Mouse (Mus musculus) layer of hippocampus, postnatal 10 days (tissue): ENCODE measurements around the gene Soat2. TPM values are rescaled to one million over a fixed set of nuclear protein-coding genes. Genes with fewer than 3 reads are reported as not detected.
A peak's percentile ranks its signal among the peaks of the same experiment; 100 is the strongest.

Experiments used
- DNase-seq, 2 experiments: peaks; one replicate each; pipeline ENCODE4 v3.0.0; 2021; ENCODE audit warnings: low spot score in 2 of 2
- total RNA-seq, 2 experiments: library from RNA; stranded (reverse); gene quantifications; 2 replicates each; pipeline ENCODE4 v1.2.3; 2021

Soat2 gene
- total RNA-seq, 2 experiments from 2014 or later, result not detected

- DNase-seq, result peak in 1 of 2 experiments; percentile 8
Measured at GRCm38 (mm10) chr15:102113674-102114073, 36.7 kb upstream of the Soat2 start.

GRCm38 (mm10) chr15:102114651-102115260, 35.6 kb upstream of the Soat2 start:
- DNase-seq, result no peak

- no peak for DNase-seq
Measured at GRCm38 (mm10) chr15:102115731-102116231, 34.5 kb upstream of the Soat2 start.

GRCm38 (mm10) chr15:102116753-102117415, 33.4 kb upstream of the Soat2 start:
- peak; percentile 30 to 39 for DNase-seq

GRCm38 (mm10) chr15:102117461-102118443, 32.6 kb upstream of the Soat2 start:
- DNase-seq, result peak; percentile 32 to 58

GRCm38 (mm10) chr15:102118591-102118990, 31.7 kb upstream of the Soat2 start:
- DNase-seq, result no peak

- DNase-seq, result peak in 1 of 2 experiments; percentile 16
Measured at GRCm38 (mm10) chr15:102119121-102119830, 31.1 kb upstream of the Soat2 start.

GRCm38 (mm10) chr15:102119831-102120170, 30.5 kb upstream of the Soat2 start:
- DNase-seq, result no peak

GRCm38 (mm10) chr15:102120530-102120929, 29.8 kb upstream of the Soat2 start:
- no peak for DNase-seq

- no peak for DNase-seq
Measured at GRCm38 (mm10) chr15:102126303-102126702, 24.0 kb upstream of the Soat2 start.

- DNase-seq, result no peak
Measured at GRCm38 (mm10) chr15:102133314-102133713, 17.0 kb upstream of the Soat2 start.

- no peak for DNase-seq
Measured at GRCm38 (mm10) chr15:102134709-102135108, 15.6 kb upstream of the Soat2 start.

GRCm38 (mm10) chr15:102135522-102136128, 14.7 kb upstream of the Soat2 start:
- DNase-seq, result no peak

- peak; percentile 99 to 100 for DNase-seq
Measured at GRCm38 (mm10) chr15:102136129-102136758, 14.1 kb upstream of the Soat2 start, which contains the start of gene Spryd3. TSS of gene Spryd3 (minus strand) at chr15:102136234.

- no peak for DNase-seq
Measured at GRCm38 (mm10) chr15:102141120-102141519, 9.2 kb upstream of the Soat2 start.

- no peak for DNase-seq
Measured at GRCm38 (mm10) chr15:102142914-102143912, 7.1 kb upstream of the Soat2 start.

GRCm38 (mm10) chr15:102144274-102144711, 6.0 kb upstream of the Soat2 start, which contains the start of gene Igfbp6:
TSS of gene Igfbp6 (plus strand) at chr15:102144362.
- no peak for DNase-seq

GRCm38 (mm10) chr15:102144726-102145125, 5.6 kb upstream of the Soat2 start:
- DNase-seq, result no peak

- no peak for DNase-seq
Measured at GRCm38 (mm10) chr15:102145330-102145729, 5.0 kb upstream of the Soat2 start.
